Comparison of ENCODE assay signal across 8 mouse cellular contexts in genomic region chr12:85436021-85436621, GRCm38 (mm10). TPM values are rescaled to one million over a fixed set of nuclear protein-coding genes. Genes with fewer than 3 reads are reported as not detected.
A peak's percentile ranks its signal among the peaks of the same experiment; 100 is the strongest.
DNase-seq lines count a peak whose midpoint lies in the region; ATAC-seq lines count a peak whose summit lies in the region.

No protein-coding gene starts in this region.

- no peak overlapping the region for H3K4me2 ChIP-seq in forebrain, embryonic 11.5 days (ENCODE audit: low read depth, low read length, severe bottlenecking)
- H3K4me2 ChIP-seq in neural tube, embryonic 15.5 days = peak overlapping the region; percentile 32

- DNase-seq in forebrain, embryonic 10.5 days (ENCODE audit: extremely low spot score, low spot score) = no peak
- DNase-seq in forebrain, embryonic 11.5 days (ENCODE audit: low spot score) = no peak
- DNase-seq in cerebellum, postnatal 4 days (ENCODE audit: low spot score in 2 of 2) = peak; percentile 33 to 71
- peak; percentile 70 for DNase-seq in heart, adult 8-10 months (ENCODE audit: low spot score)
- DNase-seq in layer of hippocampus, adult 9-11 months = peak; percentile 94
- no peak for DNase-seq in urinary bladder, postnatal 4 days (ENCODE audit: low spot score in 2 of 2)
- DNase-seq in urinary bladder, postnatal 14 days (ENCODE audit: low spot score) = no peak

- H3K4me1 ChIP-seq in forebrain, embryonic 10.5 days = peaks cover 55% of the 10 kb centered on the region
- peaks cover 14% of the 10 kb centered on the region for H3K4me1 ChIP-seq in forebrain, embryonic 11.5 days (replicated peaks; ENCODE audit: control insufficient read depth, insufficient read depth, low read length)
- H3K4me1 ChIP-seq in neural tube, embryonic 15.5 days = peaks cover 25% of the 10 kb centered on the region

- H3K9me3 ChIP-seq in forebrain, embryonic 10.5 days = no peaks in the 10 kb centered on the region
- H3K9me3 ChIP-seq in forebrain, embryonic 11.5 days (ENCODE audit: control insufficient read depth, low read length) = no peaks in the 10 kb centered on the region
- no peaks in the 10 kb centered on the region for H3K9me3 ChIP-seq in neural tube, embryonic 15.5 days (replicated peaks)

- WGBS in forebrain, embryonic 10.5 days = 81% methylated on average over 10 of the region's 10 CpGs
- 73% methylated on average over 10 of the region's 10 CpGs for WGBS in forebrain, embryonic 11.5 days
- 32% methylated on average over 10 of the region's 10 CpGs for WGBS in neural tube, embryonic 15.5 days

- ATAC-seq in forebrain, embryonic 11.5 days (replicated peaks; ENCODE audit: low FRiP score) = no peak
- peak; percentile 60 for ATAC-seq in neural tube, embryonic 15.5 days (ENCODE audit: low FRiP score)

- no peaks in the 10 kb centered on the region for H3K36me3 ChIP-seq in forebrain, embryonic 10.5 days (replicated peaks)
- H3K36me3 ChIP-seq in forebrain, embryonic 11.5 days (ENCODE audit: control insufficient read depth, insufficient read depth, low read length) = no peaks in the 10 kb centered on the region
- H3K36me3 ChIP-seq in neural tube, embryonic 15.5 days = no peaks in the 10 kb centered on the region

- H3K4me3 ChIP-seq in forebrain, embryonic 10.5 days = no peak overlapping the region
- no peak overlapping the region for H3K4me3 ChIP-seq in forebrain, embryonic 11.5 days (ENCODE audit: low read depth, low read length)
- no peak overlapping the region for H3K4me3 ChIP-seq in neural tube, embryonic 15.5 days (replicated peaks)

- H3K27me3 ChIP-seq in forebrain, embryonic 10.5 days (ENCODE audit: poor library complexity, severe bottlenecking) = 0 out of 2 replicates have a peak, but pooled peaks cover 5% of the 10 kb centered on the region
- H3K27me3 ChIP-seq in forebrain, embryonic 11.5 days (ENCODE audit: control insufficient read depth, insufficient read depth, low read length) = no peaks in the 10 kb centered on the region
- no peaks in the 10 kb centered on the region for H3K27me3 ChIP-seq in neural tube, embryonic 15.5 days (replicated peaks)

- H3K27ac ChIP-seq in forebrain, embryonic 10.5 days = 0 out of 2 replicates have a peak overlapping the region, but pooled peaks have one; percentile 40
- no peak overlapping the region for H3K27ac ChIP-seq in forebrain, embryonic 11.5 days (ENCODE audit: low read depth, low read length)
- H3K27ac ChIP-seq in neural tube, embryonic 15.5 days (replicated peaks) = peak overlapping the region; percentile 76

- no peak overlapping the region for H3K9ac ChIP-seq in forebrain, embryonic 11.5 days (ENCODE audit: low read length)
- H3K9ac ChIP-seq in neural tube, embryonic 15.5 days (replicated peaks) = 0 out of 2 replicates have a peak overlapping the region, but pooled peaks have one; percentile 14

RNA-seq across cellular contexts. Expression of gene Fos, which starts 37.6 kb away (rescaled TPM):
- polyA plus RNA-seq in forebrain, embryonic 10.5 days (2016; fragmentation: Nextera tagmentation; extraction: Ambion mirVana) = 0.34 and 1.2 TPM in 2 replicates
- polyA plus RNA-seq in forebrain, embryonic 11.5 days (2014; fragmentation: Nextera tagmentation; extraction: Ambion mirVana) = 0.57 and 1.1 TPM in 2 replicates
- 10 to 100 TPM in 2 of 4 experiments, 1 to 10 TPM in 2; 2.4 to 26.4 (median 15.7) TPM for total RNA-seq in heart, adult 8-10 months (2022)
- 5.7 and 6.0 TPM in 2 replicates for polyA plus RNA-seq in neural tube, embryonic 15.5 days (2015; fragmentation: Nextera tagmentation; extraction: Ambion mirVana)

Comparison
In these comparisons a context has a peak if more than half of its experiments do, and no peak if none do; other contexts are left out.
1. DNase-seq: peak in cerebellum, postnatal 4 days (2 of 2), heart, adult 8-10 months (single experiment) and layer of hippocampus, adult 9-11 months (single experiment); none in forebrain, embryonic 10.5 days (single experiment), forebrain, embryonic 11.5 days (single experiment), urinary bladder, postnatal 4 days (0 of 2) and urinary bladder, postnatal 14 days (single experiment).